Mouse (Mus musculus) kidney, adult 8-10 months (tissue): ENCODE measurements at regions not wholly inside any gene's neighbourhood (a gene's known extent, or its start where the extent isn't known, plus 50 kb on each side); places are given as distances from the start of the nearest gene placed in this dataset.
"Not testable (repeated sequence)": the region's sequence is repeated elsewhere in the genome, so short reads cannot be mapped to it uniquely, and the experiment has no call there.

Experiments
- DNase-seq, 2 experiments: peaks; one replicate each; pipeline ENCODE4 v3.0.0; 2022

- not testable (repeated sequence) for DNase-seq
These were observed 461.1 kb downstream of the Gm21863 start for GRCm38 (mm10) chr12:20415397-20415796.

DNA sequence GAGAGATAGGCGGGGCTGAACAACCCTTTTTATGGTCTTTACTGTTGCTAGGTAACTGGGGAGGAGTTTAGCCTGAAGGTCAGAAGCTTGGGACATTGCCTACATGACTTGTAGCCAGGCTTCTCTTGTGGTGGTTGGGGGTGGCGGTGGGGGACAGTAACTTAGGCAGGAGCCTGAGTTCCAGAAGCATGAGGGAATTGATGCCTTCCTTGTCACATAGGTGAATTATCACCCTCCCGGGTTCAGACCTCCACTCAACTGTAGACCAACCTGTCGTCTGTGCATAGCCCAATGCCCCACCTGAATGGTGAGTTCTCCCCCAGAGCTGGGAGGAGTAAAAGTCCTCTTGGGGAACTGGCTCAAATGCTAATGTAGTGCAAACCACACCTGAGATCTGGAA is 472.1 kb downstream of the Gm21863 start:
- not testable (repeated sequence) for DNase-seq

DNA sequence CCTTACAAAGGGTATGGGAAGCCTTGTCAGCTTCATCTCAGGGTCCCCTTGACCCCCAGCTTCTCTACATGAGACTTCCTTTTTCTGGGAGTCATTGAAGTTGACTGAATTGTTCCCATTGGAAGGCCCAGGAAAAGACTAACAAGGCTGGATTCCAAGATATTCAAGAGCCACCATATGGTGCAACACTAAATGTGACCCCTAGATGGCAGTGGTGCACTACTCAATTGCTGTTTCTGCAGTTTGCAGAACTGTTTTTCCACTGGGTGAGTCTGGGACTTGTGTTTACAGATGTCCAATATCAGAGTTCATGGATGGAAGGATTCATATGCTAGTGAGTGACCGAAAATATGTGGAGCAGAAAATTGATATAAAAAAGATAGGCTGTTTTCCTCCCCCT is 510.3 kb downstream of the Gm21863 start:
- DNase-seq, result peak; percentile 2 to 32
